ENCODE assay signal across 9 mouse cellular contexts in the genomic region with DNA sequence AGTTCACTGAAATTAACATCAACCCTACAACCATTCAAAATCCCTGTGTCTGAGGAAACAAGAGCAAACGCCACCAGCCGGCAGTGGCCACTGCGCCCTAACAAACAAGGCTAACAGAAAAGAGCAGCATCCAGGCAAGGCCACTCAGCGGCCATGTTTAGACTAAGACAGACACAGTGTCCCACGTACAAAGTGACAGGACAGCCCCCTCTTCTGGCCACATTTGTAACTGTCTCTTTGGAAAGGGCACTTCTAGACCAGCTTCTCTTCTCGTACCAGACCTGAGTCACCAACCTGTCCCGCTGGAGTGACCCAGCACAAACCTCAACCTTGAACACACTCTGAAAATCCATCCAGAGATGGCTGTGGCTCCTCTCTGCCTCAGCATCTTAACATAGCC.
DNase-seq lines count a peak whose midpoint lies in the region; ATAC-seq and TF ChIP-seq lines count a peak whose summit lies in the region.
"Had no signal": no experiment of that assay in that cellular context is flagged by ENCODE, and none has a peak within 500 bp of the region (broad histone marks: within the 10 kb centered on the region; RNA-seq: fewer than 3 reads in every experiment).

No protein-coding gene starts in this region.

- H3K4me1 ChIP-seq in forebrain, embryonic 13.5 days, result peaks cover 11% of the 10 kb centered on the region
- peaks cover 3% of the 10 kb centered on the region; the same call in 1 of the 2 replicates for H3K4me1 ChIP-seq in lung, embryonic 14.5 days (ENCODE audit: insufficient read depth)

- ATAC-seq in forebrain, embryonic 13.5 days, result peak; percentile 46; the same call in 1 of the 2 replicates
- ATAC-seq in lung, embryonic 14.5 days (ENCODE audit: insufficient read depth), result 0 out of 2 replicates have a peak, but pooled peaks have one; percentile 11
- peak; percentile 49 for ATAC-seq in neutrophil, adult 5-6 weeks (ENCODE audit: extremely low read depth, insufficient number of reproducible peaks, low FRiP score, poor library complexity, severe bottlenecking)

- H3K27me3 ChIP-seq in forebrain, embryonic 13.5 days, result no peaks in the 10 kb centered on the region
- no peaks in the 10 kb centered on the region for H3K27me3 ChIP-seq in lung, embryonic 14.5 days (ENCODE audit: insufficient read depth, low read length)

- peak; percentile 82 for TF ChIP-seq CTCF in lung, embryonic 14.5 days (IDR thresholded peaks at IDR 0.05; ENCODE audit: low read depth)

- H3K9ac ChIP-seq in forebrain, embryonic 13.5 days, result no peak overlapping the region
- no peak overlapping the region for H3K9ac ChIP-seq in lung, embryonic 14.5 days

- no peak overlapping the region for H3K4me2 ChIP-seq in forebrain, embryonic 13.5 days
- no peak overlapping the region for H3K4me2 ChIP-seq in lung, embryonic 14.5 days

- peak; percentile 87 for DNase-seq in urinary bladder, postnatal 14 days (ENCODE audit: low spot score)
- no peak for DNase-seq in urinary bladder, postnatal 10 days (ENCODE audit: low spot score)
- peak; percentile 68 for DNase-seq in c-Kit-positive CD71-negative TER-119-negative erythroid progenitor cells, embryonic 14.5 days (ENCODE audit: low read depth)
- peak; percentile 93 for DNase-seq in induced T-regulatory cell, adult 2 months (ENCODE audit: low read depth)
- peak; percentile 92 for DNase-seq in lung, embryonic 14.5 days
- DNase-seq in urinary bladder, postnatal 36 days (ENCODE audit: low spot score in 2 of 2), result peak; percentile 75 to 79

- no peak overlapping the region for H3K4me3 ChIP-seq in forebrain, embryonic 13.5 days
- H3K4me3 ChIP-seq in lung, embryonic 14.5 days (ENCODE audit: low read depth, low read length), result no peak overlapping the region
- H3K4me3 ChIP-seq: megakaryocyte, embryonic 14.5 days had no signal

- 31% methylated on average over 7 of the region's 7 CpGs for WGBS in forebrain, embryonic 13.5 days
- 41% methylated on average over 7 of the region's 7 CpGs for WGBS in lung, embryonic 14.5 days

- H3K9me3 ChIP-seq in forebrain, embryonic 13.5 days (replicated peaks), result no peaks in the 10 kb centered on the region
- no peaks in the 10 kb centered on the region for H3K9me3 ChIP-seq in lung, embryonic 14.5 days (ENCODE audit: low read depth, low read length)

- H3K27ac ChIP-seq in forebrain, embryonic 13.5 days, result no peak overlapping the region
- H3K27ac ChIP-seq in lung, embryonic 14.5 days (ENCODE audit: low read depth), result no peak overlapping the region

- H3K36me3 ChIP-seq in forebrain, embryonic 13.5 days (ENCODE audit: poor library complexity, severe bottlenecking), result no peaks in the 10 kb centered on the region
- no peaks in the 10 kb centered on the region for H3K36me3 ChIP-seq in lung, embryonic 14.5 days (ENCODE audit: insufficient read depth)
